Mouse (Mus musculus) megakaryocyte, embryonic 14.5 days (primary cell): ENCODE results near the gene Fbxl14.

Experiments
- FLI1 ChIP-seq: IDR thresholded peaks from 2 replicates; pipeline ENCODE4 v1.6.1; 2012; ENCODE audit warnings: low read length, inconsistent platforms, mixed read lengths
- GATA1 ChIP-seq: IDR thresholded peaks from 3 replicates; pipeline ENCODE4 v1.6.1; 2012; ENCODE audit warnings: mixed read lengths, low read length, inconsistent platforms, borderline replicate concordance

DNA sequence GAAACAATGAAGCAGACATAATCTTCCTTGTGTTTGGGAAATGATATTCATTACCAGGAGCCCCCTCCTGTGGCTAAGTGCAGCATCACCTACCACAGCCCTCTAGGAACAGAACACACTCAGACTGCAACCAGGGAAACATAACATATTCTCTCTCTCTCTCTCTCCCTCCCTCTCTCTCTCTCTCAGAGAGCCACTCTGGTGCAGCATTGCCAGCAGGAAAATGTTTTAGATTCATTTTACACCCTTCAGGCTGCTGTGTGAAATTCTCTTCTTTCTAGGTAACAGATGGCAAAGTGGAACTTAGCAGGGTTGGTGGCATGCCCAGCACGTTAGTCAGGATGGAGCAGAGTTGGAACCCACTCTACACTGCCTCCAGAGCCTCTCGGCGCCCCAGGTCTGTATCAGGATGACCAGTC is 42.0 kb downstream of the Fbxl14 start:
- no peak for TF ChIP-seq GATA1
- TF ChIP-seq FLI1: no peak
